ENCODE assay signal across 20 mouse cellular contexts in the genomic region with DNA sequence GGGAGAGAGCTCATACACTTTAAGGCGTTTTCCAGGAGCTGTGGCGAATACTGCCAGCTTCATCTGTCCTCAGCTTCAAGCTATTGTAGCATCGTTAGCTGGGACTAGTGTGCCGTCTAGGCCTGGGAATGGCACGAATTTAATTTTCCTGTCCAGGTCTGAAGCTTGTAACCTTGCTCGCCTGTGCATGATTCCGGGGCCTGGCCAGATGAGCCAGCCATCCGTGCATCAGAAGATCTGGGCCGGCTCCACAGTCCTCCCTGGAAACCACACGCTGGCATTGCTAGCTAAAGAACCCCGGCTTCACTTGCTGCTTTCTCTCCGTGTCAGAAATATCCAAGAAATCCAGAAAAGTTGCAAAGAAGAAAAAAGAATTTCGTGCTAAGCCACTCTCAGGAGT.
A peak's percentile ranks its signal among the peaks of the same experiment; 100 is the strongest.
DNase-seq lines count a peak whose midpoint lies in the region; ATAC-seq and TF ChIP-seq lines count a peak whose summit lies in the region.
"Had no signal": no experiment of that assay in that cellular context is flagged by ENCODE, and none has a peak within 500 bp of the region (broad histone marks: within the 10 kb centered on the region; RNA-seq: fewer than 3 reads in every experiment).

No protein-coding gene starts in this region.

- WGBS in hindbrain, embryonic 14.5 days, result 83% methylated on average over 13 of the region's 13 CpGs
- 72% methylated on average over 13 of the region's 13 CpGs for WGBS in hindbrain, postnatal 0 days
- 64% methylated on average over 13 of the region's 13 CpGs for WGBS in kidney, postnatal 0 days
- 86% methylated on average over 13 of the region's 13 CpGs for WGBS in neural tube, embryonic 13.5 days

- H3K4me3 ChIP-seq in hindbrain, embryonic 14.5 days (replicated peaks; ENCODE audit: low read length), result no peak overlapping the region
- no peak overlapping the region for H3K4me3 ChIP-seq in hindbrain, postnatal 0 days (ENCODE audit: low read length)
- no peak overlapping the region for H3K4me3 ChIP-seq in kidney, postnatal 0 days (replicated peaks; ENCODE audit: low read depth, low read length)
- H3K4me3 ChIP-seq in neural tube, embryonic 13.5 days, result no peak overlapping the region
- H3K4me3 ChIP-seq: embryonic facial prominence, embryonic 10.5 days; intestine, embryonic 15.5 days; liver, embryonic 13.5 days; stomach, embryonic 15.5 days had no signal

- H3K27ac ChIP-seq in hindbrain, embryonic 14.5 days, result 0 out of 2 replicates have a peak overlapping the region, but pooled peaks have one; percentile 23
- H3K27ac ChIP-seq in hindbrain, postnatal 0 days, result no peak overlapping the region; the same call in 1 of the 2 replicates
- H3K27ac ChIP-seq in kidney, postnatal 0 days, result peak overlapping the region; percentile 66; the same call in 1 of the 2 replicates
- peak overlapping the region; percentile 62 for H3K27ac ChIP-seq in neural tube, embryonic 13.5 days (replicated peaks)
- H3K27ac ChIP-seq: embryonic facial prominence, embryonic 10.5 days; intestine, embryonic 15.5 days; liver, embryonic 13.5 days; stomach, embryonic 15.5 days had no signal

- H3K9me3 ChIP-seq in hindbrain, embryonic 14.5 days (ENCODE audit: control insufficient read depth, low read length), result no peaks in the 10 kb centered on the region
- no peaks in the 10 kb centered on the region for H3K9me3 ChIP-seq in hindbrain, postnatal 0 days (ENCODE audit: low read length)
- no peaks in the 10 kb centered on the region for H3K9me3 ChIP-seq in kidney, postnatal 0 days (replicated peaks; ENCODE audit: low read length)
- no peaks in the 10 kb centered on the region for H3K9me3 ChIP-seq in neural tube, embryonic 13.5 days
- H3K9me3 ChIP-seq: intestine, embryonic 15.5 days; liver, embryonic 13.5 days; stomach, embryonic 15.5 days had no signal

- H3K4me2 ChIP-seq in hindbrain, embryonic 14.5 days (replicated peaks), result no peak overlapping the region
- H3K4me2 ChIP-seq in hindbrain, postnatal 0 days (ENCODE audit: low read depth, low read length), result no peak overlapping the region
- H3K4me2 ChIP-seq in kidney, postnatal 0 days (ENCODE audit: low read length), result no peak overlapping the region
- no peak overlapping the region for H3K4me2 ChIP-seq in neural tube, embryonic 13.5 days
- H3K4me2 ChIP-seq: intestine, embryonic 15.5 days; liver, embryonic 13.5 days; lung, embryonic 14.5 days; stomach, embryonic 15.5 days had no signal

- H3K27me3 ChIP-seq in hindbrain, embryonic 14.5 days (ENCODE audit: control insufficient read depth, insufficient read depth, low read length), result no peaks in the 10 kb centered on the region
- H3K27me3 ChIP-seq in hindbrain, postnatal 0 days (ENCODE audit: insufficient read depth, low read length), result no peaks in the 10 kb centered on the region
- no peaks in the 10 kb centered on the region for H3K27me3 ChIP-seq in kidney, postnatal 0 days (ENCODE audit: insufficient read depth, low read length)
- H3K27me3 ChIP-seq in neural tube, embryonic 13.5 days, result no peaks in the 10 kb centered on the region
- H3K27me3 ChIP-seq: intestine, embryonic 15.5 days; liver, embryonic 13.5 days; stomach, embryonic 15.5 days had no signal

- no peak for TF ChIP-seq CTCF in hindbrain, postnatal 0 days (IDR thresholded peaks at IDR 0.05; ENCODE audit: low read depth)
- no peak for TF ChIP-seq CTCF in kidney, postnatal 0 days (IDR thresholded peaks at IDR 0.05; ENCODE audit: low read depth)

- no peak for DNase-seq in hindbrain, embryonic 14.5 days (ENCODE audit: low spot score)
- no peak for DNase-seq in hindbrain, postnatal 0 days (ENCODE audit: low spot score)
- no peak for DNase-seq in kidney, postnatal 0 days (ENCODE audit: low spot score)
- no peak for DNase-seq in kidney, postnatal 36 days
- no peak for DNase-seq in neural tube, embryonic 10.5 days (ENCODE audit: extremely low spot score, low spot score)
- DNase-seq in ovary, postnatal 14 days (ENCODE audit: low spot score), result no peak
- DNase-seq: adrenal gland, adult 8-10 months; cerebellum, adult 9-10 months; gastrocnemius, postnatal 10 days; heart, adult 11 months; heart, postnatal 36 days; liver, embryonic 13.5 days; lung, embryonic 14.5 days; lung, postnatal 36 days; thymus, adult 18-20 months; thymus, postnatal 4 days had no signal

- no peak for ATAC-seq in hindbrain, embryonic 14.5 days (ENCODE audit: low FRiP score)
- ATAC-seq in hindbrain, postnatal 0 days, result no peak
- ATAC-seq in kidney, postnatal 0 days (replicated peaks; ENCODE audit: low FRiP score, low read depth), result peak; percentile 27; the same call in 1 of the 2 replicates
- ATAC-seq in neural tube, embryonic 13.5 days (ENCODE audit: low read depth), result no peak
- ATAC-seq: intestine, embryonic 15.5 days had no signal

- no peaks in the 10 kb centered on the region for H3K36me3 ChIP-seq in hindbrain, embryonic 14.5 days (replicated peaks; ENCODE audit: control insufficient read depth, insufficient read depth)
- no peaks in the 10 kb centered on the region for H3K36me3 ChIP-seq in hindbrain, postnatal 0 days (ENCODE audit: insufficient read depth, low read length)
- 0 out of 2 replicates have a peak, but pooled peaks cover 4% of the 10 kb centered on the region for H3K36me3 ChIP-seq in kidney, postnatal 0 days (ENCODE audit: insufficient read depth, low read length)
- H3K36me3 ChIP-seq in neural tube, embryonic 13.5 days, result peaks cover 4% of the 10 kb centered on the region; the same call in 1 of the 2 replicates
- H3K36me3 ChIP-seq: intestine, embryonic 15.5 days had no signal

- H3K4me1 ChIP-seq in hindbrain, embryonic 14.5 days (replicated peaks; ENCODE audit: control insufficient read depth, insufficient read depth, low read length), result 0 out of 2 replicates have a peak, but pooled peaks cover 5% of the 10 kb centered on the region
- peaks cover 3% of the 10 kb centered on the region; the same call in 1 of the 2 replicates for H3K4me1 ChIP-seq in hindbrain, postnatal 0 days (ENCODE audit: insufficient read depth, low read length)
- H3K4me1 ChIP-seq in kidney, postnatal 0 days (replicated peaks; ENCODE audit: insufficient read depth, low read length), result no peaks in the 10 kb centered on the region
- H3K4me1 ChIP-seq in neural tube, embryonic 13.5 days (replicated peaks), result peaks cover 15% of the 10 kb centered on the region
- H3K4me1 ChIP-seq: embryonic facial prominence, embryonic 10.5 days; intestine, embryonic 15.5 days; stomach, embryonic 15.5 days had no signal

- H3K9ac ChIP-seq in hindbrain, embryonic 14.5 days, result no peak overlapping the region
- H3K9ac ChIP-seq in hindbrain, postnatal 0 days (replicated peaks; ENCODE audit: low read length), result no peak overlapping the region
- no peak overlapping the region for H3K9ac ChIP-seq in kidney, postnatal 0 days (ENCODE audit: low read depth, low read length)
- peak overlapping the region; percentile 26; the same call in 1 of the 2 replicates for H3K9ac ChIP-seq in neural tube, embryonic 13.5 days
- H3K9ac ChIP-seq: intestine, embryonic 15.5 days; liver, embryonic 13.5 days; lung, embryonic 14.5 days; stomach, embryonic 15.5 days had no signal
